Mouse (Mus musculus): Measurements from ENCODE around the gene Sept12. TPM values are rescaled to one million over a fixed set of nuclear protein-coding genes. Genes with fewer than 3 reads are reported as not detected.

The Sept12 gene
- polyA plus RNA-seq, 1 experiment, result not detected

- TF ChIP-seq POLR2A (IDR thresholded peaks at IDR 0.05; ENCODE audit: low read depth, low read length), result no peak
- no peak for TF ChIP-seq CTCF (IDR thresholded peaks at IDR 0.05; ENCODE audit: extremely low read depth, insufficient read depth, insufficient read length, insufficient replicate concordance)
- Histone ChIP-seq H3K27ac (ENCODE audit: insufficient read depth, low read length) (no peak within 1 kb of the TSS), H3K27me3 (ENCODE audit: control insufficient read depth, insufficient read depth, low read length) (no peaks in the 10 kb centered on the region), H3K36me3 (ENCODE audit: control insufficient read depth, insufficient read depth, low read length) (peaks cover 2% of the 10 kb centered on the region; the same call in 1 of the 2 replicates), H3K4me3 (ENCODE audit: extremely low read depth, insufficient read depth, insufficient read length) (no peak within 1 kb of the TSS), H3K4me1 (ENCODE audit: control insufficient read depth, insufficient read depth, insufficient read length) (peaks cover 8% of the 10 kb centered on the region; the same call in 1 of the 2 replicates)
- 91% methylated on average over 5 of the region's 5 CpGs for WGBS
- DNase-seq (ENCODE audit: low read depth in 1 of 2, low spot score in 2 of 2), result no peak
Measured at GRCm38 (mm10) chr16:5007067-5007466, 9.4 kb upstream of the Sept12 start, which contains the start of gene Smim22. TSS of gene Smim22 (plus strand) at chr16:5007288.

DNA sequence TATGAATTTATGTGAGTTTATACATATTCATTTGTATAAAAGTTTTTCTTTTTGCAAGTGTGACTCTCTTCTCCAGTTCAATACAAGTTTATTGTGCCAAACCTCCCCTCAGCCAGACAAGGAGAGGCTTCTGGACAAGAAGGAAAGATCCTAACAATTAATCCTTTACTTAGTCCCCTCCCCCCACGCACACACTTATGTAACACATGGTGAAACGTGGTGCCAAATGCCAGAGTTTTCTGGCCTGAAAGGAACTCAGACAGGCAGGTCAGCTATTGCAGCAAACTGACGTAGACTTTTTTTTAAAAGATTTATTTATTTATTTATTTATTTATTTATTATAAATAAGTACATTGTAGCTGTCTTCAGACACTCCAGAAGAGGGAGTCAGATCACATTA, 3.0 kb upstream of the Sept12 start:
- H3K36me3 ChIP-seq (ENCODE audit: control insufficient read depth, insufficient read depth, low read length), result no peaks in the 10 kb centered on the region
- 68% methylated on average over 3 of the region's 3 CpGs for WGBS
- TF ChIP-seq CTCF (IDR thresholded peaks at IDR 0.05; ENCODE audit: extremely low read depth, insufficient read depth, insufficient read length, insufficient replicate concordance) (no peak), POLR2A (IDR thresholded peaks at IDR 0.05; ENCODE audit: low read depth, low read length) (no peak)
- no peak for DNase-seq (ENCODE audit: low read depth in 1 of 2, low spot score in 2 of 2)
- no peaks in the 10 kb centered on the region for H3K27me3 ChIP-seq (ENCODE audit: control insufficient read depth, insufficient read depth, low read length)
- no peak overlapping the region for H3K4me3 ChIP-seq (ENCODE audit: extremely low read depth, insufficient read depth, insufficient read length)
- H3K4me1 ChIP-seq (ENCODE audit: control insufficient read depth, insufficient read depth, insufficient read length), result no peaks in the 10 kb centered on the region
- no peak overlapping the region for H3K27ac ChIP-seq (ENCODE audit: insufficient read depth, low read length)

DNA sequence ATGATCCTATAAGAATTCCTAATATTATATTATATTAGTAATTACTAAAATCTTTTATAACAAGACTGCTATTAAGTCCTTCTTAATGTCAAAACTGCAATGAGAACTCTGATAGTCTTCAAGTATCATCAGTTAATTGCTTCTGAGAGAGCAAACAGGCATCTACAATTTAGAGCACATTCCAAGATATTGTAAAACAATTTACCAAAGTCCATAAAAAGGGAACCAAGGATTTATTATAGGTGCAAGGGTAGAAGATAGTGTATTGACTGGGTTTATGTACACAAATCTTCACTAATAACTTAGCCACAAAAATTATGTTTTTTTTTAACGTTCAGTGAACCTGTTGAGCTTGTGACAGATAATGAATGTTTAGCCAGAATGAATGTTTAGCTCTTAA, 1.3 kb upstream of the Sept12 start:
- Histone ChIP-seq H3K4me1 (ENCODE audit: control insufficient read depth, insufficient read depth, insufficient read length) (no peaks in the 10 kb centered on the region), H3K27me3 (ENCODE audit: control insufficient read depth, insufficient read depth, low read length) (no peaks in the 10 kb centered on the region), H3K27ac (ENCODE audit: insufficient read depth, low read length) (no peak overlapping the region), H3K36me3 (ENCODE audit: control insufficient read depth, insufficient read depth, low read length) (no peaks in the 10 kb centered on the region), H3K4me3 (ENCODE audit: extremely low read depth, insufficient read depth, insufficient read length) (no peak overlapping the region)
- WGBS, result 79% methylated on average over 1 of the region's 1 CpGs
- TF ChIP-seq CTCF (IDR thresholded peaks at IDR 0.05; ENCODE audit: extremely low read depth, insufficient read depth, insufficient read length, insufficient replicate concordance) (no peak), POLR2A (IDR thresholded peaks at IDR 0.05; ENCODE audit: low read depth, low read length) (no peak)
- no peak for DNase-seq (ENCODE audit: low read depth in 1 of 2, low spot score in 2 of 2)

DNA sequence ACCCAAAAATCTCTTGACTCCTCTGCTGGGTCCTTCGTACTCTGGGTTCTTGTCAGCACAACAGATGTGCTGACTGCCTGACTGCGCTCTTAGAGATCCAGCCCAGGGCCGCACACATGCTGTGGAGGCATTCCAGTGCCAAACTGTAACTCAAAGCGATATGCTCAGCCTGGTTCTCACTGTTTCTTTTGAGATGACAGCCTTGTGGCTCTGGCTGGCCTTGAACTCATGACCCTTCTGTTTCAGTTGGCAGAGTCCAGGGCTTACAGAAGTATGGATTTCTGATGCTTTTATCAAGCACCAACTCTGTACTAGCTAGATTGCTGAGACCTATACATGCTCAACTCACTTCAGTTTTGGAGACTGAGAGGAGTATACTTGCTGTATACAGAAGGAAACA, 4.4 kb downstream of the Sept12 start:
- Histone ChIP-seq H3K27me3 (ENCODE audit: control insufficient read depth, insufficient read depth, low read length) (no peaks in the 10 kb centered on the region), H3K4me1 (ENCODE audit: control insufficient read depth, insufficient read depth, insufficient read length) (no peaks in the 10 kb centered on the region), H3K27ac (ENCODE audit: insufficient read depth, low read length) (no peak overlapping the region), H3K4me3 (ENCODE audit: extremely low read depth, insufficient read depth, insufficient read length) (no peak overlapping the region), H3K36me3 (ENCODE audit: control insufficient read depth, insufficient read depth, low read length) (no peaks in the 10 kb centered on the region)
- TF ChIP-seq CTCF (IDR thresholded peaks at IDR 0.05; ENCODE audit: extremely low read depth, insufficient read depth, insufficient read length, insufficient replicate concordance) (no peak), POLR2A (IDR thresholded peaks at IDR 0.05; ENCODE audit: low read depth, low read length) (no peak)
- DNase-seq (ENCODE audit: low read depth in 1 of 2, low spot score in 2 of 2), result no peak
- WGBS, result 86% methylated on average over 4 of the region's 4 CpGs

- Histone ChIP-seq H3K27ac (ENCODE audit: insufficient read depth, low read length) (no peak overlapping the region), H3K4me1 (ENCODE audit: control insufficient read depth, insufficient read depth, insufficient read length) (no peaks in the 10 kb centered on the region), H3K36me3 (ENCODE audit: control insufficient read depth, insufficient read depth, low read length) (no peaks in the 10 kb centered on the region), H3K4me3 (ENCODE audit: extremely low read depth, insufficient read depth, insufficient read length) (no peak overlapping the region), H3K27me3 (ENCODE audit: control insufficient read depth, insufficient read depth, low read length) (no peaks in the 10 kb centered on the region)
- DNase-seq (ENCODE audit: low read depth in 1 of 2, low spot score in 2 of 2), result no peak
- TF ChIP-seq POLR2A (IDR thresholded peaks at IDR 0.05; ENCODE audit: low read depth, low read length), result no peak
- TF ChIP-seq CTCF (IDR thresholded peaks at IDR 0.05; ENCODE audit: extremely low read depth, insufficient read depth, insufficient read length, insufficient replicate concordance), result no peak
- 93% methylated on average over 12 of the region's 12 CpGs for WGBS
Measured at GRCm38 (mm10) chr16:4984717-4985116, 12.9 kb downstream of the Sept12 start.

- Histone ChIP-seq H3K36me3 (ENCODE audit: control insufficient read depth, insufficient read depth, low read length) (no peaks in the 10 kb centered on the region), H3K27ac (ENCODE audit: insufficient read depth, low read length) (no peak overlapping the region), H3K4me3 (ENCODE audit: extremely low read depth, insufficient read depth, insufficient read length) (no peak overlapping the region), H3K4me1 (ENCODE audit: control insufficient read depth, insufficient read depth, insufficient read length) (no peaks in the 10 kb centered on the region), H3K27me3 (ENCODE audit: control insufficient read depth, insufficient read depth, low read length) (no peaks in the 10 kb centered on the region)
- peak in 1 of 2 experiments; percentile 26 for DNase-seq (ENCODE audit: low read depth in 1 of 2, low spot score in 2 of 2)
- 68% methylated on average over 4 of the region's 4 CpGs for WGBS
- TF ChIP-seq CTCF (IDR thresholded peaks at IDR 0.05; ENCODE audit: extremely low read depth, insufficient read depth, insufficient read length, insufficient replicate concordance) (peak; percentile 43; the same call in 1 of the 2 replicates), POLR2A (IDR thresholded peaks at IDR 0.05; ENCODE audit: low read depth, low read length) (no peak)
Measured at GRCm38 (mm10) chr16:4979755-4980380, 17.8 kb downstream of the Sept12 start.

DNA sequence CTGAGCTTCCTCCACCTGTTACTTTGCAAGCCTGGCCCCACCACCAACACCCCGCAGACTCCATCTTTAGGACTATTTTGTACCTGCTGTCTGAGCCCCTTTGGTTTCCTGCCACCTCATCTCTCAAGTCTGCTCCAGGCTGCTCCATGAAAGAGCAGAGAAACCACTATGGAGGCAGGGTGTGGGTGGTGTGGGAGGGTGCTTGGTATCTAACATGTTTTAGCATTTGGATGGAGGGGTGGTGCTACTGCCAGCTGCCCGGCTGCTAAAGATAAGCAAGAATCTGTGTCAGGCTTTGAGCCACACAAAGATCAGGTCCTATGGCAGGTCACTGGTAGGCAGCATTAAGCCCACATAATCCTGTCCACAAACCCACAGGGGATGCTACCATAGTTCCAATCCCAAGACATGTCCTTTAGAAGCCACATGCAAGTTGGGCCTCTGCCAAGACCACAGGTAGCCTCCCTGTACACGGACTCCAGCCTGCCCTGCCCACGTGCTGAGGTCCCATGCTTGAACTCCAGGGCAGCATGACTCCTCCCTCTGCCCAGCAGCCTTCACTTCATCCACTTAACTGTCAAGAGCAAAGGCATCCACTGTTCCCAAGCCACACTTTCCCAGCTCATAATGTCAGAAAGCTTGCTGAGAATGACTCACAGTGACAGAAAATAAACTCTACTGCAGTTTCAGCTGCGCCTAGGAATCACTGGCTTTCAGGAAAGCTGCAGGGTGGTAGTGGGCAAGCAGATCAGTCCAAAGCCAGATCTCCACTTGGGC, 19.2 kb downstream of the Sept12 start:
- TF ChIP-seq CTCF (IDR thresholded peaks at IDR 0.05; ENCODE audit: extremely low read depth, insufficient read depth, insufficient read length, insufficient replicate concordance), result no peak
- no peak for TF ChIP-seq POLR2A (IDR thresholded peaks at IDR 0.05; ENCODE audit: low read depth, low read length)
- WGBS, result 63% methylated on average over 5 of the region's 5 CpGs
- Histone ChIP-seq H3K4me3 (ENCODE audit: extremely low read depth, insufficient read depth, insufficient read length) (no peak overlapping the region), H3K27me3 (ENCODE audit: control insufficient read depth, insufficient read depth, low read length) (no peaks in the 10 kb centered on the region), H3K36me3 (ENCODE audit: control insufficient read depth, insufficient read depth, low read length) (no peaks in the 10 kb centered on the region), H3K27ac (ENCODE audit: insufficient read depth, low read length) (no peak overlapping the region), H3K4me1 (ENCODE audit: control insufficient read depth, insufficient read depth, insufficient read length) (no peaks in the 10 kb centered on the region)
- no peak for DNase-seq (ENCODE audit: low read depth in 1 of 2, low spot score in 2 of 2)
